Mouse (Mus musculus): Measurements from ENCODE around the gene Arhgap33. TPM values are rescaled to one million over a fixed set of nuclear protein-coding genes. Genes with fewer than 3 reads are reported as not detected.
A peak's percentile ranks its signal among the peaks of the same experiment; 100 is the strongest.

Gene Arhgap33
- 6.2 and 8.1 TPM in 2 replicates for polyA plus RNA-seq (2015; fragmentation: Nextera tagmentation; extraction: Ambion mirVana)

GRCm38 (mm10) chr7:30534633-30535577 is at the start of gene Arhgap33:
TSS of gene Arhgap33 (minus strand) at chr7:30535060.
- 0 out of 2 replicates have a peak, but pooled peaks cover 5% of the 10 kb centered on the region for H3K27me3 ChIP-seq
- peak; percentile 95 for ATAC-seq (replicated peaks; ENCODE audit: insufficient number of reproducible peaks, insufficient read depth, low FRiP score, low read depth)

GRCm38 (mm10) chr7:30584339-30584738 is 49.5 kb upstream of the Arhgap33 start:
- no peak for ATAC-seq (replicated peaks; ENCODE audit: insufficient number of reproducible peaks, insufficient read depth, low FRiP score, low read depth)
- Histone ChIP-seq H3K27ac (no peak overlapping the region), H3K4me1 (replicated peaks) (peaks cover 16% of the 10 kb centered on the region), H3K4me3 (no peak overlapping the region), H3K4me2 (no peak overlapping the region), H3K9ac (no peak overlapping the region), H3K27me3 (no peaks in the 10 kb centered on the region), H3K9me3 (replicated peaks) (no peaks in the 10 kb centered on the region), H3K36me3 (peaks cover 63% of the 10 kb centered on the region)
- 92% methylated on average over 10 of the region's 10 CpGs for WGBS

More at GRCm38 (mm10) chr7:30534633-30535577, at the start of gene Arhgap33:
- under 1% methylated on average over 63 of the region's 84 CpGs for WGBS
- peak within 1 kb of the TSS; percentile 89 for H3K4me2 ChIP-seq
- peak within 1 kb of the TSS; percentile 85 for H3K4me3 ChIP-seq
- no peaks in the 10 kb centered on the region for H3K9me3 ChIP-seq (replicated peaks)
- peaks cover 34% of the 10 kb centered on the region for H3K4me1 ChIP-seq (replicated peaks)
- peak within 1 kb of the TSS; percentile 62 for H3K27ac ChIP-seq
- H3K9ac ChIP-seq: peak within 1 kb of the TSS; percentile 69
- peaks cover 21% of the 10 kb centered on the region for H3K36me3 ChIP-seq

DNA sequence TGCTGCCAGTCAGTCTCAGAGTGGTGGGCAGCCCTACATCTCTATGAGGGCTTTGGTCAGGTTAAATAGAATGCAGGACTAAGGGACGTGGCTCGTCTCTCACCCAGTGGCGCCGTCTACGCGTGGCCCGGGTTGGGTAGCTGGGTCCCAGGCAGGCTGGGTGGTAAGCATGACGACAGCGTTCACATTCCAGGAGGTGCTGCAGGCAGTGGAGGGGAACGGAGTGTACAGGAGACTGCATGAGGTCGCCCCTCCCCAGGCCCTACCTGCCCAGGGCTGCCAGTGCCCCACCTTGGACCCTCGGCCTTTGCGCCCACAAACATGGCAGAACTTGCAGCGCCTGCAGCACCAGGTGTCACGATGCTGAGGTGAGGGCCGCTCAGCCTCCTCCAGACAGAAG is 46.7 kb upstream of the Arhgap33 start:
- H3K36me3 ChIP-seq: peaks cover 91% of the 10 kb centered on the region
- no peak overlapping the region for H3K27ac ChIP-seq
- H3K9me3 ChIP-seq (replicated peaks): no peaks in the 10 kb centered on the region
- H3K4me2 ChIP-seq: no peak overlapping the region
- no peak for ATAC-seq (replicated peaks; ENCODE audit: insufficient number of reproducible peaks, insufficient read depth, low FRiP score, low read depth)
- no peak overlapping the region for H3K4me3 ChIP-seq
- peaks cover 2% of the 10 kb centered on the region; the same call in 1 of the 2 replicates for H3K4me1 ChIP-seq (replicated peaks)
- no peaks in the 10 kb centered on the region for H3K27me3 ChIP-seq
- no peak overlapping the region for H3K9ac ChIP-seq
- 94% methylated on average over 16 of the region's 16 CpGs for WGBS

DNA sequence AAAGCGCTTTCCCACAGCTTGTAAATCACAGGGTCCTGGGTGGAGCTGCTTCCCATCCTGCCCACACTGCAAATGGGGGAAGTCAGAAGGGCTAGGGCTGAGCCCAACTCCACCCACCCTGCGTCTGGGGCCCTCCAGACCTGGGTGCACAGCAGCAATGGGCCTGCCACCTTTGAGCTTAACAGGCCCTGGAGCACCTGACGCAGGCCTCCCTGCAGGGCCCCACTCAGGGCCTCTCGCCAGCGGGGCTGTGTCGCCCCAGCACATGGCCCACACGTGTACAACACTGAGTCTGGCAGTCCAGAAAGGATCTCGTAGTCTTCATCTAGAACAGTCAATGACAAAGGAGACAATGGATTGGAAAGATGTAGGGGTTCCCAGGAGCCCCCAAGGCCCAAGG is 45.1 kb upstream of the Arhgap33 start:
- H3K4me1 ChIP-seq (replicated peaks): no peaks in the 10 kb centered on the region
- WGBS: 91% methylated on average over 8 of the region's 8 CpGs
- no peak for ATAC-seq (replicated peaks; ENCODE audit: insufficient number of reproducible peaks, insufficient read depth, low FRiP score, low read depth)

DNA sequence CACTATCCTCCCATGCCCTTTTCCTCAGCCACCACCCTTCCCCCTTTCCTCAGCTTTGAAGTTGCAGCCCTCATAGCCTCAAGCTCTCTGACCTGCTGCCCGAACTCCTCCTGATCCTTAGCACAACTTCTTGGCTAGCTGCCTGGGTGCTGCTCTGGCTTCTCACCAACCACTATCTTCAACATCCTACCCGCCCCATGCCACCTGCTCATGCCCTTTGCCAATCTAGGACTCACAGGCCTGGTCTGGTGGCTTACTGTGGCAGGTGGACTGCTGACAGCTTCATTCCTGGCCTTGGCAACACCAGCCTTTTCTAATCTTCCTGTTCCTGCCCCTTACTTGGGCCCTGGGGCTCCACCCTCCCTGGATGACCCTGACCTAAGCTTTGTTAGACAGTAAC is 38.1 kb upstream of the Arhgap33 start:
- H3K27ac ChIP-seq: peak overlapping the region; percentile 36; the same call in 1 of the 2 replicates
- no peaks in the 10 kb centered on the region for H3K9me3 ChIP-seq (replicated peaks)
- peaks cover 7% of the 10 kb centered on the region; the same call in 1 of the 2 replicates for H3K4me1 ChIP-seq (replicated peaks)
- no peak overlapping the region for H3K4me2 ChIP-seq
- H3K27me3 ChIP-seq: no peaks in the 10 kb centered on the region
- no peak for ATAC-seq (replicated peaks; ENCODE audit: insufficient number of reproducible peaks, insufficient read depth, low FRiP score, low read depth)
- peaks cover 89% of the 10 kb centered on the region for H3K36me3 ChIP-seq
- no peak overlapping the region for H3K9ac ChIP-seq
- WGBS: 32% methylated on average over 2 of the region's 2 CpGs
- H3K4me3 ChIP-seq: no peak overlapping the region

More for the DNA sequence above, 45.1 kb upstream of the Arhgap33 start:
- H3K9me3 ChIP-seq (replicated peaks): no peaks in the 10 kb centered on the region
- no peak overlapping the region for H3K9ac ChIP-seq
- H3K36me3 ChIP-seq: peaks cover 98% of the 10 kb centered on the region
- H3K27ac ChIP-seq: no peak overlapping the region
- no peak overlapping the region for H3K4me3 ChIP-seq
- no peak overlapping the region for H3K4me2 ChIP-seq
- no peaks in the 10 kb centered on the region for H3K27me3 ChIP-seq

DNA sequence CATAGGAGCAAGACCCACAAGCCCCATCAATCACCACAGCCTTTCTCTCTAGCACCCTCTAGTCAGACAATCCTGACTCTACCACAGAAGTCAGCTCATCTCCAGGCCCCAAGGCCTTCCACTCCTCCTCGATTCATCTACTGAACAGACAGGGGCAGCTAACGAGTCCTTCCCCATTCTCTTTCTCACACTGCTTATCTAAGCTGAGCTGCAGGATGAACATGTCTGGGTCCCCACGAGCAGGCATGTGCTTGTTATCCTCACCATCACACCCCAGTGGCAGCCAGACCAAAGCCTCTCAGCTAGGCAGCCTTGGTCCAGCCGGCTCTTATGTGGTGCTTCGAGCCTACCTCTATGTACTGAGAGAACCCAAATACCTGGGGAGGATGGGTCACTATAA is 37.5 kb upstream of the Arhgap33 start:
- Histone ChIP-seq H3K36me3 (peaks cover 86% of the 10 kb centered on the region), H3K27me3 (no peaks in the 10 kb centered on the region), H3K27ac (peak overlapping the region; percentile 14; the same call in 1 of the 2 replicates), H3K4me1 (replicated peaks) (peaks cover 7% of the 10 kb centered on the region; the same call in 1 of the 2 replicates), H3K9me3 (replicated peaks) (no peaks in the 10 kb centered on the region), H3K9ac (no peak overlapping the region), H3K4me2 (no peak overlapping the region), H3K4me3 (no peak overlapping the region)
- 72% methylated on average over 5 of the region's 5 CpGs for whole genome bisulfite sequencing
- ATAC-seq (replicated peaks; ENCODE audit: insufficient number of reproducible peaks, insufficient read depth, low FRiP score, low read depth): no peak

DNA sequence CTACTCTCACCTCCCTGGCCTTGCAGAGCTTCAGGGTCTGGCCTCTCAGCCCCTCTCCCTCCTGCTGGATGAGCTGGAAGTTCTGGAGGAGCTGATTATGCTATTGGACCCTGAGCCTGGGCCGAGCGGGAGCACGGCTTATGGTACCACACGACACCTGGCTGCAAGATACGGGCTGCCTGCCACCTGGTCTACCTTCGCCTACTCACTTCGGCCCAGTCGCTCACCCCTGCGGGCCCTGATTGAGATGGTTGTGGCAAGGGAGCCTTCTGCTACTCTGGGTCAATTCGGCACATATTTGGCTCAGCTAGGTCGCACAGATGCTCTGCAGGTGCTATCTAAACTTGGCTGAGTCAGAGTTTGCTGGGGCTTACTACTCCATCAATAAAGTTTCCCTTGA is 32.7 kb upstream of the Arhgap33 start:
- WGBS: 83% methylated on average over 11 of the region's 11 CpGs
- Histone ChIP-seq H3K4me1 (replicated peaks) (peaks cover 11% of the 10 kb centered on the region), H3K9ac (no peak overlapping the region), H3K4me3 (no peak overlapping the region), H3K9me3 (replicated peaks) (no peaks in the 10 kb centered on the region), H3K27ac (no peak overlapping the region), H3K27me3 (no peaks in the 10 kb centered on the region), H3K36me3 (peaks cover 61% of the 10 kb centered on the region), H3K4me2 (no peak overlapping the region)
- ATAC-seq (replicated peaks; ENCODE audit: insufficient number of reproducible peaks, insufficient read depth, low FRiP score, low read depth): no peak

DNA sequence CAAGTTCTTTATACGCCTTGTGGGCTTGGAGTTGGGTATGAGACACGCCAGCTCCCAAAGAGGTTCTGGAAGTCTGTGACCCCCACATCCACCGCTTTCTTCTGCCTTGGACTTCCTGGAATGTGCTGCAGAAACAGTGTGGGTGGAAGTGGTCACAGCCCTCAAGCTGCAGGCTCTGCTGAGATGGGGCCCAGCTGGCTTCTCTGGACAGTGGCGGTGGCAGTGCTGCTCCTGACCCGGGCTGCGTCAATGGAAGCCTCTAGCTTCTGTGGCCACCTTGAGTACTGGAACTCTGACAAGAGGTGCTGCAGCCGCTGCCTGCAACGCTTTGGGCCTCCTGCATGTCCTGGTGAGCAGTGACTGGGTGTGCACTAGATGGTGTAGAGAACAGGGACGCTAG is 31.2 kb upstream of the Arhgap33 start:
- peaks cover 17% of the 10 kb centered on the region for H3K4me1 ChIP-seq (replicated peaks)
- H3K4me3 ChIP-seq: no peak overlapping the region
- 82% methylated on average over 9 of the region's 9 CpGs for WGBS
- peaks cover 51% of the 10 kb centered on the region for H3K36me3 ChIP-seq
- H3K27me3 ChIP-seq: no peaks in the 10 kb centered on the region
- no peak overlapping the region for H3K27ac ChIP-seq
- no peaks in the 10 kb centered on the region for H3K9me3 ChIP-seq (replicated peaks)
- H3K4me2 ChIP-seq: no peak overlapping the region
- ATAC-seq (replicated peaks; ENCODE audit: insufficient number of reproducible peaks, insufficient read depth, low FRiP score, low read depth): no peak
- no peak overlapping the region for H3K9ac ChIP-seq

DNA sequence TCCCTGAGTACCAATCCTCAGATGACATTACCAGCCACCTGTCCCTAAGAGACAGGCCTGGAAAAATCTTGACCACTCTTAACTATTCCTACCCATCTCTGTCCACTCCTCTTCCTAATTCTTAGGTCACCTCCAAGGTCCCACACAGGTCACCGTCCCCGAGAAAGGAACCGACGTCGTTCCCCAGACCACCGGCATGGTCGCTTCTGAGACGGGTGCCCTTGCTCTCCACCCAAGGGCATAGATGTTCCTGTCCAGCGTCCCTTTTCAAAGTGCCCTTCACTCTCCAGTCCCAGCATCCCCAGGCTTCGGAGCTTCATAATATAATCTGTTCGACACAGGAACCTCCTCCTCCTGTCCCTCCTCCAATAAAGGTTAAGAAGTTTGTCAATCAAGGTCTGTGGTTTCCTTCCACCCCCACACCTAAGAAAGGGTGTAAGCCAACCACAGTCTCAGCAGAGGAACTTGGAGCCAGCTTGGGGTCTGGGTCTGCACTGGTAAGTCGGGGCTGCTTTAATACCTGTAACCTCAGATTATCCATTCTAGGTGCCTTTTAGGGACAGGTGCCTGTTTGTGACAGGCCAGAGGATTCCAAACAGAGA is 30.2 kb upstream of the Arhgap33 start, which contains the start of gene Igflr1:
Gene Igflr1, plus strand, starts transcription at position 458 of the 602 bp plus-strand sequence.
- peak within 1 kb of the TSS; percentile 99; the same call in 1 of the 2 replicates for H3K27ac ChIP-seq
- H3K4me1 ChIP-seq (replicated peaks): peaks cover 20% of the 10 kb centered on the region
- no peak within 1 kb of the TSS; the same call in 1 of the 2 replicates for H3K4me2 ChIP-seq
- no peak within 1 kb of the TSS for H3K4me3 ChIP-seq
- H3K36me3 ChIP-seq: peaks cover 43% of the 10 kb centered on the region
- no peak for ATAC-seq (replicated peaks; ENCODE audit: insufficient number of reproducible peaks, insufficient read depth, low FRiP score, low read depth)
- no peak within 1 kb of the TSS for H3K9ac ChIP-seq
- H3K27me3 ChIP-seq: no peaks in the 10 kb centered on the region
- H3K9me3 ChIP-seq (replicated peaks): no peaks in the 10 kb centered on the region
- 91% methylated on average over 12 of the region's 12 CpGs for WGBS

GRCm38 (mm10) chr7:30563906-30564280 is 29.0 kb upstream of the Arhgap33 start:
- no peaks in the 10 kb centered on the region for H3K9me3 ChIP-seq (replicated peaks)
- ATAC-seq (replicated peaks; ENCODE audit: insufficient number of reproducible peaks, insufficient read depth, low FRiP score, low read depth): no peak
- no peaks in the 10 kb centered on the region for H3K27me3 ChIP-seq
- H3K36me3 ChIP-seq: peaks cover 31% of the 10 kb centered on the region
- peak overlapping the region; percentile 67 for H3K4me2 ChIP-seq
- H3K9ac ChIP-seq: peak overlapping the region; percentile 93
- peaks cover 25% of the 10 kb centered on the region for H3K4me1 ChIP-seq (replicated peaks)
- WGBS: 24% methylated on average over 6 of the region's 6 CpGs
- H3K27ac ChIP-seq: peak overlapping the region; percentile 99
- peak overlapping the region; percentile 95 for H3K4me3 ChIP-seq
